Mouse (Mus musculus) erythroblast, embryonic 14.5 days (primary cell): ENCODE data around the gene Usp44. TPM values are rescaled to one million over a fixed set of nuclear protein-coding genes. Genes with fewer than 3 reads are reported as not detected.

Experiments
- H3K27me3 ChIP-seq: 2 replicates; pipeline ENCODE4 v1.6.1; 2012; ENCODE audit warnings: inconsistent platforms; ENCODE audit not compliant: control insufficient read depth
- H3K36me3 ChIP-seq: 2 replicates; pipeline ENCODE4 v1.6.1; 2012; ENCODE audit warnings: mild to moderate bottlenecking, inconsistent platforms; ENCODE audit not compliant: control insufficient read depth
- H3K4me1 ChIP-seq: 2 replicates; pipeline ENCODE4 v1.6.1; 2012; ENCODE audit warnings: inconsistent platforms; ENCODE audit not compliant: control insufficient read depth
- H3K4me3 ChIP-seq: replicated peaks from 2 replicates; pipeline ENCODE3; 2012; ENCODE audit warnings: moderate library complexity, mild to moderate bottlenecking, inconsistent platforms
- H3K9me3 ChIP-seq: 2 replicates; pipeline ENCODE4 v1.6.1; 2012; ENCODE audit warnings: low read length, inconsistent platforms, mixed read lengths; ENCODE audit not compliant: control insufficient read depth
- GATA1 ChIP-seq: IDR thresholded peaks from 2 replicates; pipeline ENCODE4 v1.6.1; 2012; ENCODE audit warnings: low read length, inconsistent platforms, mixed read lengths
- TAL1 ChIP-seq: IDR thresholded peaks from 3 replicates; pipeline ENCODE4 v1.6.1; 2012; ENCODE audit warnings: low read length, inconsistent platforms, mixed read lengths
- polyA plus RNA-seq: library from polyadenylated mRNA; stranded (reverse); fragments of >175 nt; gene quantifications from 2 replicates; pipeline ENCODE4 v1.2.3, GENCODE M21; 2012

The Usp44 gene
- polyA plus RNA-seq, 1 experiment, result not detected

- no peaks in the 10 kb centered on the region for H3K27me3 ChIP-seq
- TF ChIP-seq GATA1, result no peak
- no peak for TF ChIP-seq TAL1
Observed at GRCm38 (mm10) chr10:93897043-93897646, 65.8 kb downstream of the Usp44 start, which contains the start of gene Metap2. Gene Metap2, minus strand, starts transcription at chr10:93897093.

GRCm38 (mm10) chr10:93899303-93899702 lies 67.9 kb downstream of the Usp44 start:
- H3K27me3 ChIP-seq, result no peaks in the 10 kb centered on the region
- H3K4me3 ChIP-seq, result no peak overlapping the region
- no peaks in the 10 kb centered on the region for H3K36me3 ChIP-seq
- no peaks in the 10 kb centered on the region for H3K9me3 ChIP-seq
- H3K4me1 ChIP-seq, result peaks cover 33% of the 10 kb centered on the region
- no peak for TF ChIP-seq TAL1

More at GRCm38 (mm10) chr10:93897043-93897646, 65.8 kb downstream of the Usp44 start, which contains the start of gene Metap2:
- Histone ChIP-seq H3K9me3 (no peaks in the 10 kb centered on the region), H3K36me3 (peaks cover 2% of the 10 kb centered on the region; the same call in 1 of the 2 replicates), H3K4me1 (peaks cover 54% of the 10 kb centered on the region), H3K4me3 (no peak within 1 kb of the TSS)

- Histone ChIP-seq H3K36me3 (no peaks in the 10 kb centered on the region), H3K27me3 (no peaks in the 10 kb centered on the region), H3K9me3 (no peaks in the 10 kb centered on the region), H3K4me3 (no peak overlapping the region), H3K4me1 (peaks cover 30% of the 10 kb centered on the region)
- TF ChIP-seq GATA1, result no peak
- TF ChIP-seq TAL1, result no peak
Observed at GRCm38 (mm10) chr10:93899907-93900306, 68.6 kb downstream of the Usp44 start.

- Histone ChIP-seq H3K9me3 (no peaks in the 10 kb centered on the region), H3K4me3 (no peak overlapping the region), H3K27me3 (no peaks in the 10 kb centered on the region), H3K36me3 (no peaks in the 10 kb centered on the region), H3K4me1 (peaks cover 21% of the 10 kb centered on the region)
- no peak for TF ChIP-seq TAL1
- no peak for TF ChIP-seq GATA1
Observed at GRCm38 (mm10) chr10:93907376-93907775, 76.0 kb downstream of the Usp44 start.

Other genes with a start within 250 kb of the Usp44 start
- 9.7 and 11.9 TPM in 2 replicates for gene Snrpf, start 241.8 kb upstream of the Usp44 start, polyA plus RNA-seq
- gene Ntn4, start 190.9 kb upstream of the Usp44 start, polyA plus RNA-seq, result not detected in 2 replicates
- 117 and 146 TPM in 2 replicates for gene Metap2, start 65.5 kb downstream of the Usp44 start, polyA plus RNA-seq
- gene Vezt, start 204.3 kb downstream of the Usp44 start, polyA plus RNA-seq, result 0.73 and 0.83 TPM in 2 replicates
- 0.04 TPM in 2 replicates for gene Fgd6, start 204.4 kb downstream of the Usp44 start, polyA plus RNA-seq